Mouse (Mus musculus) layer of hippocampus, adult 8-10 months (tissue): ENCODE measurements around the gene Clgn. TPM values are rescaled to one million over a fixed set of nuclear protein-coding genes. Genes with fewer than 3 reads are reported as not detected.

ENCODE experiments used
- DNase-seq, 2 experiments: peaks; one replicate each; pipeline ENCODE4 v3.0.0; 2022; ENCODE audit warnings: low spot score in 2 of 2
- total RNA-seq, 4 experiments: library from RNA; stranded (reverse); gene quantifications; 2 replicates each; pipeline ENCODE4 v1.2.4; 2022

Clgn gene
- total RNA-seq = 1 to 10 TPM; 8.5 to 10.0 (median 9.0) TPM

DNA sequence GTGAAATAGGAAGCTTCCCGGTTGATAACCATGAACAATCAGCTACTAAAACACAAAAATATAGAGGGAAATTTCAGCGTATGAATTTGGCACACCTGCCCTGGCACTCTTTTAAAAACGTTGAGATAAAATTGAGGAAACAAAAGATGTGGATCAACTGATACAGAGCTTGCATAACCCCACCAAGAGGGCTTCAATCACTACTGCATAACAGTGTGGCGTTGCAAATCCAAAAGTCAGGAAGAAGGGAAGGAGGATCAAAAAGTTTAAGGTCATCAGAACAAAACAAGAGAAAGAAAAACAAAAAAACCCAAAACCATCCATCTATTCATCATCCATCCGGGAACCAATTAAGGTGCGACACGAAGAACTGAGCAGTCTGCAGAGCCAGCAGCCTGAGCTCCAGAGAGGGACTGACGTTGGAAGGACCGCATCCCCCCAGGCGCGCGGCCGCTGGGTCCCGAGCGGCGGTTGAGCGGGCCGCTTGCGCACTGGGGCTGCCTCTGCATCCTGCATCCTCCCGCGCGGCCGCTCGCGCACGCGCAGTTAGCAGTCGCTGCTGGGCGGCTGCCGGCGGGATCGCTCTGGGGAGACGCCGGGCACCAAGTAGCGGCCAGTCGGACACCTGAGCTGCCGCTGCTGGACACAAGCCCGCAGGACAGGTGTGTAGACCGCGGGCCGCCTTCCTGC lies at the start of gene Clgn:
Gene Clgn (plus strand): TSS at position 552 of the 690 bp plus-strand sequence.
- DNase-seq = peak; percentile 26 to 70

GRCm38 (mm10) chr8:83342076-83342475 lies 47.6 kb upstream of the Clgn start:
- no peak for DNase-seq

DNA sequence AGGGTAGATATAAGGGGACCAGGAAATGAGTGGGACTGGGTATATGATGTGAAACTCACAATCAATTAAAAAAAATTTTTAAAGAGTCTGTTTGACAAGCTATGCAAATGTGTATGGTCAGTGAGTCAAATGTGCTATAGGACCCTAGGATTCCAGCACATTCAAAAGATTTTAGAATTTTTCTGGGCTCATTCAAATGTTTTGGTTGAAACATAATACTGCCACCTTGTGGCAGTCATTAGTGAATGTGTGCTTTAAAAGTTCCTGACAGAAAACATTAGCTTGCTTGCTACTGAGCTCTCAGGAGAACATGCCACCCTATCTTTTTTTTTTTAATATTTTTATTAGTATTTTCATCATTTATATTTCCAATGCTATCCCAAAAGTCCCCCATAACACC lies 47.0 kb upstream of the Clgn start:
- no peak for DNase-seq

DNA sequence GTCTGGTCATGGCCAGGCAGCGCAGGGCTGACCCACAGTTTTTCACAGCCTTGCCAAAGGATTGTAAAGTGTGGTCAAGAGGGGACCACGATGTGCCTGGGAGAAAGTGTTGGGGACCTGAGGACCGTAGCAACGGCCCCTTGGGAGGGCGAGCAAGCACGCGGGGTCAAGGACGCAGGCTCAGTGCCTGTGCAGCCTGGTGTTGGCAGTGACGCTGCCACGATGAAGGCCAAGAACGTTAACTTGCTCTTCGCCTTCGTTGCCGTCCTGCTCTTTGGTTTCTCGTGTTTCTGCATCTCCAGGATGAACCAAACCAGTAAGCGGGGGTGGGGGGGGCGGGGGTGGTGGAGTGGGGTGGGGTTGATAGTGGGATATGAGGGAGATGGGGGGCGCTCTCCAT lies 41.4 kb upstream of the Clgn start, which contains the start of gene Mgat4d:
Gene Mgat4d (plus strand): TSS at position 209 of the 400 bp plus-strand sequence.
- DNase-seq = no peak

DNA sequence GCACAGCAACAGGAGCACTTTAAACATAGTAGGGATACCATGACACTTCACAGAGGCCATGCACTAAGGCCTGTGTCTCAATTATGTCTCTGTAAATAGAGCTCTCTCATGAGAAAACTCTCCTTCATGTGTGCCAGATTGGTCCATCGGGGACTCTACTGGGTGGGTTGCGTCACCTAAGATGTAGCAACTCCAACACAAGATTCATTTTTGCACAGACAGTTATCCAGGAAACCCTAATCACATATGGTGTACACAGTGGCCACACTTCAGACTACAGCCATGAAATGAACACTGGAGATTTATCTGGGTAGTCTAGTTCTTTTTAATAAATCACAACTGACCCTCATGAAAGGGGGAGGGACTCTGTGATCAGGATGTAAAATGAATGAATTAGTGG lies 38.4 kb upstream of the Clgn start:
- no peak for DNase-seq

- DNase-seq = no peak
Observed at GRCm38 (mm10) chr8:83363156-83363769, 26.4 kb upstream of the Clgn start.

DNA sequence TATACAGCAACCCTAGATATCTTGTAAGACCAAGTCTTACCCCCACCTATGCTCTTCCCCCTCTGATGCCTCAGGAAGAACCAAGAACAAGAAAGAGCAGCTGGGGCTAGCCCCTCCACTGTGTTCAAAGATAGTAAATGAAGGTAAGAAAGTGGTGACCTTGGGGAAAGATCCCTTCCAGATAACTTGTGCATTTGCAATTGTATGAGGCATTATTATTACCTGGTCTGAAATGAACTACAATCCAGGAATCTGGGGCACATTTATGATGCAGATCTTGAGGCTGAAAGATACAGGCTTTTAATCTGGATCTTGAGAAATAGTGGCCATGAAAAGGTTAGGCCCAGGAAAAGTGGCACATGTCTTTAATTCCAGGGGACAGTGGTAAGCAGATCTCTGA lies 12.4 kb upstream of the Clgn start:
- no peak for DNase-seq

DNA sequence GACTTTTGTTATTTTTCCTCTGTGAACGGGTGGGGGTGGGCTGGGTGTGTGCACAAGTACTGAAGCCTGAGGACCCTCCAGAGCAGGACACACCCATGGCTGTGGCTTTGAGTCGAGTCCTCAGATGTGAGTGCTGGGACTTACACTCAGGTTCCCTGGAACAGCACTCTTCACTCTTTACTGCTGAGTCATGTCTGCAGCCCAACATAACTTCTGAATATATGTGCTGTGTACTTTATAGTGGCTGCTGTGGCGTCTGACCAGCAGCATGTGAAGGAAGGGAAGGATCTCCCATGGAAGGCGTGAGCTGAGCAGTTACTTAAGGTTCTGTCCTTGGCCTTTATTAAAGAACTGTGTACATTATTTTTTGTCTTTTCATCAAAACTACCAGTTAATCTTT lies 9.5 kb upstream of the Clgn start:
- DNase-seq = no peak

GRCm38 (mm10) chr8:83381016-83381415 lies 8.7 kb upstream of the Clgn start:
- no peak for DNase-seq

GRCm38 (mm10) chr8:83382850-83383249 lies 6.8 kb upstream of the Clgn start:
- no peak for DNase-seq

DNA sequence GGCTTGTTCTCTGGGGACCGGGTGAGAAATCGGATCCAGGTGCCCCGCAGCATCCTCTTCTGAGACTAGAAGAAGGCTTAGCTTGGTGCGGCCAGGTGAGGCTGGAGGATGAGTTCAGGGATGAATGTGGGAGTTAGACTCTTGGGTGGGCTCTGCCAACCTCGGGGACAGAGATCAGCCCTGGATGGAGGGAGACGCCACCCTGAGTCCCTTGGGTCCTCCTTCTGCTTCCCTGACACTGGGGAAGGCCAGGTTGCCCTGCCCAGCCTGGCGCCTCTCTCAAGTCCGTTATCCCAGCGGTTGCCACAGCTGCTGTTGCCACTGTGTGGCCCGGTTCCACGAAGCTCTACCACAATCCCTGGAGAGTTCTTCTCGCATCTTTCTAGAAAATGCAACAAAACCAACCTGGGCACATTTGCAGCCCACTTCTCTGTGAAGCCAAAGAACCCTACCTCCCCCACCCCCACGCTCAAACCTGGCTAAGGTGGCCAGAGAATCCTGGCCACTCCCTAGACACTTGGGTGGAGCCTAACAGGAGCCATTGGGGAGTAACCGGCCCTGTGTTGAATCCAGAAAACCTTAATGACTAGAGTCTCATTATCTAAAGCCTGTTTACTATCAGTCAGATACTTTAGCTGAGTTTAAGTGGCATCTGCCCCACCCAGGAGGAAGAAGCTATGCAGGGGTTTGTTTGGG lies 487 bp downstream of the Clgn start:
- no peak for DNase-seq

DNA sequence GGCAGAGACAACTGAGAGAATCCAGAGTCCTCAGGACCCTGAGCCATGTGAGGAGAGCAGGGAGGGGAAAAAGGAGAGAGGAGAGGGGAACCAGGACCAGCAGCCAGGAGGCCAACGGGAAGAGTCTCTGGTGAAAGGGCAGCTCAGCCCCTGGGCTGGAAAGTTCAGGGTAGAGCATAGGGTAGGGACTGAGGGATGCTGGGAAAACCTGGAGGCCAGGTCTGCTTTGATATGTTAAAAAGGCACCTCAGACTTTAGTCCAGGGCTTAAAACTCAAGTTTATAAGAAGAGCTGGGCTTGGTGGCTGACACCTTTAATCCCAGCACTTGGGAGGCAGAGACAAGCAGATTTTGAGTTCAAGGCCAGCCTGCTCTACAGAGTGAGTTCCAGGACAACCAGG lies 2.9 kb downstream of the Clgn start:
- DNase-seq = no peak

- DNase-seq = no peak
Observed at GRCm38 (mm10) chr8:83394325-83394724, 4.7 kb downstream of the Clgn start.

DNA sequence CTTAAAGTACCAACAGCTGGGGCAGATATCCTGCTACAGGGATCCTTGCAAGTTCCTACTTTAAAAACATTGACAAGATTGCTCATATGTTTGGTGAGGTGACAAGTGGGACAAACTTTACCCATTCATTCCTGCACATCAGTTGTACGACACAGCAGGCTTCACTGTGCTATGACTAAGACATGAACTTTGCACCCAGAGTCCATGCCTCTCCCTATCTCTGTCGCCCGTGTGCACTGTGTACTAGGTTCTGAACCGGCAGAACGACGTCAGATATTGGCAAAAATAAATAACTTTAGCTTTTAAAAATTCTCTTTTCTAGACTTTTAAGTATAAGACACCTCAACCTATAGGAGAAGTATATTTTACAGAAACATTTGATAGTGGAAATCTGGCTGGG lies 7.0 kb downstream of the Clgn start:
- no peak for DNase-seq

DNA sequence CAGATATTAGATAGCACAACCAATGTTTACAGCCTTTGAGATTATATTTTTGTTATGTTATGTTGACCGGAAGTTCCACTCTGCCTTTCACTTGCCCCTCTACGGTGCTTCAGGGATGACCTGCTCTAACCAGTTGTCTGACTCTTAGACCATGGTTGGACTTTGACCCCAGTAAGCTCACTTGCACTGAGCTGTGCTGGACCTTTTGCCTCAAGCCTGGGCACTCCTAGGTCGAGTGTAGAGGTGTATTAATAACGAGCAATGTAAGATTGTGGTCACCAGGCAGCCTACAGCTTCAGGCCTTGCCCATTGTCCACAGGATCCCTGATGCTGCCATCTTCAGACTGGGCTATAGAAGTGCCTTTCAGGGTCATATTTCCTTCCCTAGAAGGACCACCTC lies 8.1 kb downstream of the Clgn start:
- DNase-seq = no peak

- no peak for DNase-seq
Observed at GRCm38 (mm10) chr8:83405548-83405947, 15.9 kb downstream of the Clgn start.

GRCm38 (mm10) chr8:83406836-83407235 lies 17.2 kb downstream of the Clgn start:
- no peak for DNase-seq

GRCm38 (mm10) chr8:83408496-83408895 lies 18.8 kb downstream of the Clgn start:
- DNase-seq = no peak

DNA sequence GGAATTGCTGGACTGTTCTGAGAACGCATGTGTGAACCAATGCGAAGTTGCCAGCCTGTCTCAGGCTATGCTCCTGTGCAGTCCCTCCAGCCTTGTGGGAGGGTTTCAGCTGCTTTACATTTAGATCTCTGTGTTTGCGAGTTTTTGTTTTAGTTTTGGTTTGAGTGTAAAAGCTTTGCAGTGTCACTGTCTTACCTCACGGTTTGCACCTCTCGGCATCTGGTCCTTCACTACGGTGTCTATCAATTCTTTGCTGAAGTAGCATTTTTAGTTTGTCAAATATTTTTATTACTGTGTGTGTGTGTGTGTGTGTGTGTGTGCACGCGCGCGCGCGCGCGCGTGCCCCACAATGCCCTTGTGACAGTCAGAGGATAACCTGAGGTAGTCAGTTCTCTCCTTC lies 27.2 kb downstream of the Clgn start:
- DNase-seq = no peak

DNA sequence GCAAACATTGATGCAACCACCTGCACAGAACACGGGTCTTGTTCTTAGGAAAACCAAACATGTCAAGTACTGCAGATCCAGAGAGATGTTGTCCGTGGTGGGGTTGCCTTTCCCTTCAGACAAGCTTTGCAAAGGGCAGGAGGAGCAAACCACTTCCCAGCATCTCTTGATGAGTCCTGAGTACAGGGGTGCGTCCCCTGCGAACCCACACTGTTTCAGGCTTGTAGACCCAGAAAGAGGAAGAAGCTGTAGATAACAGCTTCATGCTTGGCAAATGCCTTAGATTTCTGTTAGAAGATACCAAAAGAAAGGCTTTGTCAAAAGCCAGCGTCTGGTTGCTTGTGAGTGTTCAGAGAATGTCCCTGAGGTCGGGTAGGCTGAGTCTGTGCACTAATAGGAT lies 28.3 kb downstream of the Clgn start:
- no peak for DNase-seq

- no peak for DNase-seq
Observed at GRCm38 (mm10) chr8:83418805-83419516, 29.3 kb downstream of the Clgn start.

- DNase-seq = no peak
Observed at GRCm38 (mm10) chr8:83421354-83421753, 31.7 kb downstream of the Clgn start.
